Mouse (Mus musculus): ENCODE measurements at regions not wholly inside any gene's neighbourhood (a gene's known extent, or its start where the extent isn't known, plus 50 kb on each side); places are given as distances from the start of the nearest gene placed in this dataset.

DNA sequence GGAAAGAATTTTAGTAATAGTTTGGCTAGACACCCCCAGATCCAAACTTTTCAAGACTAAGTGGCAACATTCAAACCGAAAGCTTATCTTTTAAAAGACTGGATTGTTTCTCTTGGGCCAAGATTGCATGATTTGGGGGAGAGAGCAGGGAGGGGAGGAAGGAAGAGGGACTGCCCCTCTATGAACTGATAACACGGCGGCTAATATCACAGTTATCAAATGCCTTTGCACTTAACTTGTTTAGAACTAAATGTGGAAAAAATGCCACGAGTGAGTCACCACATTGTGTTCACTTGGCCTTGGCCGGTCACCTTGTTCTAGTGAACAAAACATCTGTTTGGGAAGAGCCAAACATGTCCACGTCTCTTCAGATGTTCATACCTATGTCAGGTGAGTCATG is 92.3 kb downstream of the Tes start:
- intact Hi-C loops (cut with DNase I): loop anchor here (2.0 kb wide), 1 partner anchor 14 kb away; no protein-coding TSS in a partner anchor
- Histone ChIP-seq H3K27me3 (ENCODE audit: control insufficient read depth, insufficient read depth, low read length) (no peaks in the 10 kb centered on the region), H3K36me3 (ENCODE audit: control insufficient read depth, insufficient read depth, low read length) (no peaks in the 10 kb centered on the region), H3K9ac (ENCODE audit: low read depth, low read length) (no peak overlapping the region), H3K27ac (peak overlapping the region; percentile 40; the same call in 1 of the 2 replicates), H3K4me3 (no peak overlapping the region), H3K79me2 (replicated peaks; ENCODE audit: control insufficient read depth, insufficient read depth, low read length) (no peaks in the 10 kb centered on the region), H3K4me1 (ENCODE audit: control insufficient read depth, insufficient read depth, low read length) (no peaks in the 10 kb centered on the region; the same call in 1 of the 2 replicates)
- TF ChIP-seq EP300 (IDR thresholded peaks at IDR 0.05; ENCODE audit: insufficient read depth, low read depth, low read length) (0 out of 2 replicates have a peak, but pooled peaks have one; percentile 58), CTCF (IDR thresholded peaks at IDR 0.05) (no peak)
- DNase-seq: peak in 1 of 2 experiments; percentile 29
- WGBS: 37% methylated on average over 6 of the region's 6 CpGs

GRCm38 (mm10) chr6:17169971-17170781 is 105.2 kb downstream of the Tes start:
- Histone ChIP-seq H3K27me3 (ENCODE audit: control insufficient read depth, insufficient read depth, low read length) (no peaks in the 10 kb centered on the region), H3K4me3 (peak overlapping the region; percentile 36), H3K79me2 (replicated peaks; ENCODE audit: control insufficient read depth, insufficient read depth, low read length) (no peaks in the 10 kb centered on the region), H3K36me3 (ENCODE audit: control insufficient read depth, insufficient read depth, low read length) (no peaks in the 10 kb centered on the region; the same call in 1 of the 2 replicates), H3K4me1 (ENCODE audit: control insufficient read depth, insufficient read depth, low read length) (peaks cover 4% of the 10 kb centered on the region), H3K9ac (ENCODE audit: low read depth, low read length) (peak overlapping the region; percentile 31; the same call in 1 of the 2 replicates), H3K27ac (peak overlapping the region; percentile 88)
- DNase-seq: peak; percentile 73 to 86
- TF ChIP-seq EP300 (IDR thresholded peaks at IDR 0.05; ENCODE audit: insufficient read depth, low read depth, low read length): 0 out of 2 replicates have a peak, but pooled peaks have one; percentile 61
- no peak for TF ChIP-seq CTCF (IDR thresholded peaks at IDR 0.05)
- TF ChIP-seq POLR2A (IDR thresholded peaks at IDR 0.05; ENCODE audit: insufficient read depth, low read depth, low read length): peak; percentile 35; the same call in 1 of the 2 replicates
- intact Hi-C loops (cut with DNase I): loop anchor here (1.0 to 5.0 kb wide), 5 partner anchors 9 to 187 kb away; partner anchors contain the start of gene Cav2
- WGBS: 11% methylated on average over 18 of the region's 18 CpGs

- TF ChIP-seq EP300 (IDR thresholded peaks at IDR 0.05; ENCODE audit: insufficient read depth, low read depth, low read length) (peak; percentile 68; the same call in 1 of the 2 replicates), CTCF (IDR thresholded peaks at IDR 0.05) (no peak)
- H3K9ac ChIP-seq (ENCODE audit: low read depth, low read length): 0 out of 2 replicates have a peak overlapping the region, but pooled peaks have one; percentile 41
- intact Hi-C loops (cut with DNase I): loop anchor here (1.0 to 5.0 kb wide), 6 partner anchors 8 to 186 kb away; partner anchors contain the start of gene Cav2
Measured at GRCm38 (mm10) chr6:17170782-17171272, 105.9 kb downstream of the Tes start.

GRCm38 (mm10) chr6:17171273-17172011 is 106.5 kb downstream of the Tes start:
- Histone ChIP-seq H3K4me1 (ENCODE audit: control insufficient read depth, insufficient read depth, low read length) (peaks cover 7% of the 10 kb centered on the region), H3K4me3 (peak overlapping the region; percentile 26), H3K36me3 (ENCODE audit: control insufficient read depth, insufficient read depth, low read length) (peaks cover 2% of the 10 kb centered on the region), H3K27me3 (ENCODE audit: control insufficient read depth, insufficient read depth, low read length) (no peaks in the 10 kb centered on the region), H3K79me2 (replicated peaks; ENCODE audit: control insufficient read depth, insufficient read depth, low read length) (no peaks in the 10 kb centered on the region), H3K27ac (peak overlapping the region; percentile 88), H3K9ac (ENCODE audit: low read depth, low read length) (peak overlapping the region; percentile 46)
- peak; percentile 59 to 63 for DNase-seq
- no peak for TF ChIP-seq CTCF (IDR thresholded peaks at IDR 0.05)
- 0 out of 2 replicates have a peak, but pooled peaks have one; percentile 33 for TF ChIP-seq EP300 (IDR thresholded peaks at IDR 0.05; ENCODE audit: insufficient read depth, low read depth, low read length)
- TF ChIP-seq POLR2A (IDR thresholded peaks at IDR 0.05; ENCODE audit: insufficient read depth, low read depth, low read length): 0 out of 2 replicates have a peak, but pooled peaks have one; percentile 12
- intact Hi-C loops (cut with DNase I): loop anchor here (1.0 to 5.0 kb wide), 4 partner anchors 15 to 185 kb away; no protein-coding TSS in a partner anchor
- 20% methylated on average over 17 of the region's 17 CpGs for WGBS

More at GRCm38 (mm10) chr6:17170782-17171272, 105.9 kb downstream of the Tes start:
- Histone ChIP-seq H3K27me3 (ENCODE audit: control insufficient read depth, insufficient read depth, low read length) (no peaks in the 10 kb centered on the region), H3K4me1 (ENCODE audit: control insufficient read depth, insufficient read depth, low read length) (peaks cover 4% of the 10 kb centered on the region), H3K4me3 (peak overlapping the region; percentile 36), H3K27ac (peak overlapping the region; percentile 88), H3K36me3 (ENCODE audit: control insufficient read depth, insufficient read depth, low read length) (no peaks in the 10 kb centered on the region; the same call in 1 of the 2 replicates), H3K79me2 (replicated peaks; ENCODE audit: control insufficient read depth, insufficient read depth, low read length) (no peaks in the 10 kb centered on the region)
- peak; percentile 73 to 85 for DNase-seq
- 16% methylated on average over 7 of the region's 7 CpGs for WGBS

- H3K4me1 ChIP-seq (ENCODE audit: control insufficient read depth, insufficient read depth, low read length): peaks cover 11% of the 10 kb centered on the region
- no peak overlapping the region for H3K4me3 ChIP-seq
Measured at GRCm38 (mm10) chr6:17172050-17172449, 107.1 kb downstream of the Tes start.

More at GRCm38 (mm10) chr6:17172050-17172449, 107.1 kb downstream of the Tes start:
- Histone ChIP-seq H3K27ac (peak overlapping the region; percentile 88), H3K27me3 (ENCODE audit: control insufficient read depth, insufficient read depth, low read length) (no peaks in the 10 kb centered on the region), H3K79me2 (replicated peaks; ENCODE audit: control insufficient read depth, insufficient read depth, low read length) (no peaks in the 10 kb centered on the region), H3K9ac (ENCODE audit: low read depth, low read length) (no peak overlapping the region), H3K36me3 (ENCODE audit: control insufficient read depth, insufficient read depth, low read length) (peaks cover 7% of the 10 kb centered on the region)
- intact Hi-C loops (cut with DNase I): loop anchor here (5.0 kb wide), 1 partner anchor 60 kb away; no protein-coding TSS in a partner anchor
- TF ChIP-seq EP300 (IDR thresholded peaks at IDR 0.05; ENCODE audit: insufficient read depth, low read depth, low read length) (no peak), POLR2A (IDR thresholded peaks at IDR 0.05; ENCODE audit: insufficient read depth, low read depth, low read length) (no peak), CTCF (IDR thresholded peaks at IDR 0.05) (no peak)
- no peak for DNase-seq
- 33% methylated on average over 1 of the region's 1 CpGs for WGBS
